Mouse (Mus musculus): ENCODE data around the gene Hist1h2be.
"Not testable (repeated sequence)": the region's sequence is repeated elsewhere in the genome, so short reads cannot be mapped to it uniquely, and the experiment has no call there.

Hist1h2be gene

DNA sequence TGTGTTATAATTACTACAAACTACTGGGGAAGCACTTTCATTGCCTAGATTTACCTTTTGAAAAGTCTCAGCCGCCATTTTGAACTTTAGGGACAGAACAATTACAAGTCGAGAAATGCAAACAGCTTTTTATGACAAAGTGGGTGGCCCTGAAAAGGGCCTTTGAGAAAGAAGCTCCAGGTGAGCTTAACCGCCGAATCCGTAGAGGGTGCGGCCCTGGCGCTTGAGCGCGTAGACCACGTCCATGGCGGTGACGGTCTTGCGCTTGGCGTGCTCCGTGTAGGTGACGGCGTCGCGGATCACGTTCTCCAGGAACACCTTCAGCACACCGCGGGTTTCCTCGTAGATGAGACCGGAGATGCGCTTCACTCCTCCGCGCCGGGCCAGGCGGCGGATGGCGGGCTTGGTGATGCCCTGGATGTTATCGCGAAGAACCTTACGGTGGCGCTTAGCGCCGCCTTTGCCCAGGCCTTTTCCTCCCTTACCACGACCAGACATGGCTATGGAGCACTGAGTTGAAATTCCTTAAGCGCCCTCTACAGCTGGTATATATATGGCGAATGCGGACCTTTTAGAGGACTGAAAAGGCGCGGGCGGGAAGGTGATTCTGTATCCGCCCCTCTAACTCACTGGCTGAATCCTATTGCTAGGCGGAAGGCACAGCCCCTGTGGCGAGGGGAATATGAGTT lies 69.6 kb downstream of the Hist1h2be start, which contains the start of gene Hist1h4f:
TSS of gene Hist1h4f (minus strand) at position 503 of the 689 bp plus-strand sequence.
- peak; percentile 84 for DNase-seq (ENCODE audit: low spot score in 2 of 2)

DNA sequence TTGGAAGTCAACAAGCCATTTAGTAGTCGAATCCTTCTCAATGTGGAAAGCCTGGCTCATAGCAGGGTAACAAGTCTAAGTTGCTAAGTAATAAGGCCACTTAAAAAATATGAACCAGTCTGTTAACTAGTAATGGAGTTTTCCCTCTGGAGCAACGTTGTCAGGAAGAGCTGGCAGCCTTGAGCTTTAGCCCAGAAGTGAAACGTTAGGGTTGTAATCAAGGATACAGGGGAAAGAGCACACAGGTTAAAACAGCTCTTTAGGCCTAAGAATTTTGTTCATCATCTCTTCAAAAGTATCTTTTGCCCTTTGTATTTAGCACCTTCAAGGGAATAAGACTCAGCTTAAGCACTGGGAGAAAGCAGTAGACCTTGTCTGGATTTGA lies 70.2 kb downstream of the Hist1h2be start:
- DNase-seq (ENCODE audit: low spot score in 2 of 2): no peak

DNA sequence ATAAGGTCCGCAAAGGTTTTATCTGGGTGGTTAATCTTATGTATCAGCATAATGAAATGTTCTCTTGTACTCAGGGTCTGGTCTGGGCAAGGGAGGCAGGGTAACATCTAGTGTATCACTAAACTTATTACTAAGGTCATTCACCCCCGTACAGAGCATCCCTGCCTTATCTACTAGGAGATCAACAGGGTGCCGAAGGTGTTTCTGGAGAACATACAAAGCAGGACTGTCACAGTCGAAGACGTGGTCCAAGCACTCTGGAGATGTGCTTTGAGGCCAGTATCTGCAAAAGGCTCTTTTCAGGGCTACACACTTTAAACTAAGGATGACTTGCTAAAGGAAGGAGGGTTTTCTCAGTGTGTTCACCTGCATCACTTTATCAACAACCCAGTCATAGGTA lies 74.2 kb downstream of the Hist1h2be start:
- DNase-seq (ENCODE audit: low spot score in 2 of 2): no peak

DNA sequence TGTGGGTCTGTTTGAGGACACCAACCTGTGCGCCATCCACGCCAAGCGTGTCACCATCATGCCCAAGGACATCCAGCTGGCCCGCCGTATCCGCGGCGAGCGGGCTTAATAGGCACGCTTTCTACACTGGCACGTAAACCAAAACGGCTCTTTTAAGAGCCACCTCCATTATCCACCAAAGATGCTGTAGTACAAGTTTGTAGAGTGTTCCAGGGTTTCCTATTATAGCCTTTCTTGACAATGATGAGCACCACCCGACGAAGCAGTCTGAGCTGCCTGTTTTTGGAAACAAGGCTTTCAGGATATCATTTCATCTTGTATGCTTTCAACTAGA lies 76.2 kb downstream of the Hist1h2be start:
- DNase-seq (ENCODE audit: low spot score in 2 of 2): not testable (repeated sequence)

DNA sequence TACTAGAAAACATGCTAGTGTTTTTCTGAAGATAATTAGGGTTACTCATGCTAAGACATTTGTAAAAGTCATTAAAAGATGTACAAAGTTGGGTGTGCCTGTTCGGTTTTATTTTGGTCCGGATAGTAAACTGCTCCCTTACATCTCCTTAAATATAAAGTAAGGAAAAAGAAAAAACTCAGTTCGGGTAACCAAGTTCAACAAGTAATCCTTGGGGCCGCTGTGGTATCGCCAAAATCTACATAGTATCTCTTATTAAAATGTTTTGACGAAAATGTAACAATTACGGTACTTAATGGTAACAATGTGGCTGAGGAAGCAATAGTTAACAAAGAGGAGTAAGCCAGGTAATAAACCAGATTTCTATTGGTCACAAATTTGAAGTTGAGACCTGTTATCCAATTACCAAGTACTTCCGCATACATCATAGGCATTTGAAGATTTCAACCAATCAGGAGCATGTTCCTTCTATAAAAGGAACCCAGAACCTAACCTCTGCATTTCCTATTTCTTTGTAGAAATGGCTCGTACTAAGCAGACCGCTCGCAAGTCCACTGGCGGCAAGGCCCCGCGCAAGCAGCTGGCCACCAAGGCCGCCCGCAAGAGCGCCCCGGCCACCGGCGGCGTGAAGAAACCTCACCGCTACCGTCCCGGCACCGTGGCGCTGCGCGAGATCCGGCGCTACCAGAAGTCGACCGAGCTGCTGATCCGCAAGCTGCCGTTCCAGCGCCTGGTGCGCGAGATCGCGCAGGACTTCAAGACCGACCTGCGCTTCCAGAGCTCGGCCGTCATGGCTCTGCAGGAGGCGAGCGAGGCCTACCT lies 76.7 kb downstream of the Hist1h2be start, which contains the start of gene Hist1h3f:
TSS of gene Hist1h3f (plus strand) at position 88 of the 822 bp plus-strand sequence.
- peak; percentile 61 to 63 for DNase-seq (ENCODE audit: low spot score in 2 of 2)

DNA sequence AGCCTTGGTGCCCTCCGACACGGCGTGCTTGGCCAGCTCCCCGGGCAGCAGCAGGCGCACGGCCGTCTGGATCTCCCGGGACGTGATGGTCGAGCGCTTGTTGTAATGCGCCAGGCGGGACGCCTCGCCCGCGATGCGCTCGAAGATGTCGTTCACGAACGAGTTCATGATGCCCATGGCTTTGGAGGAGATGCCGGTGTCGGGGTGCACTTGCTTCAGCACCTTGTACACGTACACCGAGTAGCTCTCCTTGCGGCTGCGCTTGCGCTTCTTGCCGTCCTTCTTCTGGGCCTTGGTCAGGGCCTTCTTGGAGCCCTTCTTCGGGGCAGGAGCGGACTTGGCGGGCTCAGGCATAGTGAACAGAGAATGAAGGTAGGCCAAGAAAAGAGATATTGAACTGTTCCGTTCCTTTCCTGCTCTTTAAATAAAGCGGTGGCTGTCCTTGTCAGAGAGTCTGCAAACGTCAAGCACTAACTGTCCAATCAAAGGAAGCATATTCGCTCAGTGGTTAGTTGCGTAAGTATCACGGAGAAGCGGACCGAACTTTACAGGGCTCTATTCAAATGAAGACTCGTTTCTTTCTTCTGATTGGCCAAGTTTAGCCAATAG lies 77.8 kb downstream of the Hist1h2be start, which contains the start of gene Hist1h2bh:
TSS of gene Hist1h2bh (minus strand) at position 394 of the 609 bp plus-strand sequence.
- DNase-seq (ENCODE audit: low spot score in 2 of 2): peak; percentile 45 to 57

DNA sequence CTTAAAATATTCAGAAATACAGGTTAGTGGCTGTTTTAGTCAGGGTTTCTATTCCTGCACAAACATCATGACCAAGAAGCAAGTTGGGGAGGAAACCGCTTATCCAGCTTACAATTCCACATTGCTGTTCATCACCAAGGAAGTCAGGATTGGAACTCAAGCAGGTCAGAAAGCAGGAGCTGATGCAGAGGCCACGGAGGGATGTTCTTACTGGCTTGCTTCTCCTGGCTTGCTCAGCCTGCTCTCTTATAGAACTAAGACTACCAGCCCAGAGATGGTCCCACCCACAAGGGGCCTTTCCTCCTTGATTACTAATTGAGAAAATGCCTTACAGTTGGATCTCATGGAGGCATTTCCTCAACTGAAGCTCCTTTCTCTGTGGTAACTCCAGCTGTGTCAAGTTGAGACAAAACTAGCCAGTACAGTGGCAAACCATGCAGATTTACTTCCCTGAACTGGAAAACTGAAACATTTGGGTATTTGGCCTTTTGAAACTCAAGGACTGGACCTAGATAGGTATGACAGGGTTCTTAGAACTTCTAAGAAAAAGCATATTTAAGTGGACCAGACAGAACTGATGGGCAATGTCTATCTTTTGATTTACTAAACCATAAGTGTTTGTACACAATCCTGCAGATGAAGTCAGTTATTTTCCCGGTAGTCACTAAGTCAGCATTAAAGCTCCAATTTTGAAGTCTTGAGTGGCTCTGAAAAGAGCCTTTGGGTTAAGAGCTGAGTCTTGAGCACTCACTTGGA lies 78.5 kb downstream of the Hist1h2be start:
- DNase-seq (ENCODE audit: low spot score in 2 of 2): not testable (repeated sequence)

DNA sequence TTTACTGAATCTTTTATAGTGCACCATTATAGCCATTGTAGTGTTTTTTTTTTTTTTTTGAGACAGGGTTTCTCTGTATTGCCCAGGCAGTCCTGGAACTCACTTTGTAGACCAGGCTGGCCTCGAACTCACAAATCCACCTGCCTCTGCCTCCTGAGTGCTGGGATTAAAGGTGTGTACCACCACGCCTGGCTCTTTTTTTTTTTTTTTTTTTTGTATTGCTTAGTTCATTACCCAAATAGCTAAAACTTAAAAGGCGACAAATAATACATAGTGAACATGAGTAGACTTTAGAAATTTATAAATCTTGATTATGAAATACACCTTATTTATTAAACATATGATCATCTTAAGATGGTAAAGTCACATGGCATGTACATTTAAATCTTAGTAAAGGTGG lies 79.4 kb downstream of the Hist1h2be start:
- no peak for DNase-seq (ENCODE audit: low spot score in 2 of 2)

DNA sequence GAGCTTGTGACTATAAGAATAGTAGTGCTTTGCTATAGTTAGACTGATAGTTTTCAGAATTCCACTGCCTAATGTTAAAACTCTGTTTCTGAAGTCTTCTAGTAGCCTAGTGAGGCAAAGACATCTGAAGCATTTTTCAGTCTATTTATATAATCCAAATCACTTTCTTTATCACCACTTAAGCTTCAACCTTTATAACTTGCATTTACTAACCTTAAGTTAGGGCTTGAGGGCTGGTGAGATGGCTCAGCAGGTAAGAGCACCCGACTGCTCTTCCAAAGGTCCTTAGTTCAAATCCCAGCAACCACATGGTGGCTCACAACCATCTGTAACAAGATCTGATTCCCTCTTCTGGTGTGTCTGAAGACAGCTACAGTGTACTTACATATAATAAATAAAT lies 81.1 kb downstream of the Hist1h2be start:
- not testable (repeated sequence) for DNase-seq (ENCODE audit: low spot score in 2 of 2)

DNA sequence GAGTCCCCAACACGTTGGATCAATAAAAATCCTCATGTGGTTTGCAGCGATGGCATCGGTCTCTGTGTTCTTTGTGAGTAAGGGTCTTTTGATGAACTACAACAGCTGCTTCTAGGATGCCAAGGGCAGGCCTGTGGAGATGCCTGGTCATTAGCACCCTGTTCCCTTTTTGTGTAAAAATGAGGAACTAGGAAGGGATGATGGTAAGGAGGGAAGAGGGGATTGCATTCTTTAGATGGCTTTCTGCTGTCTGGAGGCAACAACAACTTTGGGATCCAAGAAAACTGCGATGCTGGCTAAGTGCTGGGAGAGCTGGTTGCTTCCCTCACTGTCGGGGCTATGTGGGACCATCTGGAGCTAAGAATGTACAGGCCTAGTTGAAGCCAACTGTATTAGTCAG lies 82.7 kb downstream of the Hist1h2be start:
- no peak for DNase-seq (ENCODE audit: low spot score in 2 of 2)

DNA sequence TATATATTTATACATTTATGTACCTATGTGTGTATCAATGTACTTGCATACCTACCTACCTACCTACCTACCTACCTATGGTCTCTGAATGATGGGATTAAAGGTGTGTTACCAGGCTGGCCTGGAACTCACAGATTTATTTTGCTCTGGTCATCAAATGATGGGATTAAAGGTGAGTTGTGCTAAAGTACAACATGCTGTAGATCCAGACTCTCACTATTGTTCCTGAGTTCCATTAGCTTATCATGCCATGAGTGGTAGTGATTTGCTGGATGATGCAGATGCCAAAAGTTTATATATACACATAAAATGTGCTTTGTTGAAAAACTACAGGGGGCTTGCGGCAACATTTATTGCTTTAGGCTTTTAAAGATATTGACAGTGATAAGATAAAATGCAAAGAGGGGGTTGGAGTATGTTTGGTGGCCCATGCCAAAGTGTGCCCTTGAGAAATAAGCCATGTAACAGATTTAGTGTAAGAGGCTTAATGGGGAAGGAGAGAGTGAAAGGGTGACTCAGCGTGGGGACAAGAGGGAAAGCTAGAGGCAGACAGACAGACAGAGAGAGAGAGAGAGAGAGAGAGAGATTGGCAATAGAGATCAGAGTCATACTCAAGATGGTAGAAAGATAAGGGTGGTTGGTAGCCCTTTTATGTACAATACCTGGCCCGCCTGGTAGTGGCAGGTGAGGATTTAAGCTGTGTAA lies 83.8 kb downstream of the Hist1h2be start:
- DNase-seq (ENCODE audit: low spot score in 2 of 2): no peak

DNA sequence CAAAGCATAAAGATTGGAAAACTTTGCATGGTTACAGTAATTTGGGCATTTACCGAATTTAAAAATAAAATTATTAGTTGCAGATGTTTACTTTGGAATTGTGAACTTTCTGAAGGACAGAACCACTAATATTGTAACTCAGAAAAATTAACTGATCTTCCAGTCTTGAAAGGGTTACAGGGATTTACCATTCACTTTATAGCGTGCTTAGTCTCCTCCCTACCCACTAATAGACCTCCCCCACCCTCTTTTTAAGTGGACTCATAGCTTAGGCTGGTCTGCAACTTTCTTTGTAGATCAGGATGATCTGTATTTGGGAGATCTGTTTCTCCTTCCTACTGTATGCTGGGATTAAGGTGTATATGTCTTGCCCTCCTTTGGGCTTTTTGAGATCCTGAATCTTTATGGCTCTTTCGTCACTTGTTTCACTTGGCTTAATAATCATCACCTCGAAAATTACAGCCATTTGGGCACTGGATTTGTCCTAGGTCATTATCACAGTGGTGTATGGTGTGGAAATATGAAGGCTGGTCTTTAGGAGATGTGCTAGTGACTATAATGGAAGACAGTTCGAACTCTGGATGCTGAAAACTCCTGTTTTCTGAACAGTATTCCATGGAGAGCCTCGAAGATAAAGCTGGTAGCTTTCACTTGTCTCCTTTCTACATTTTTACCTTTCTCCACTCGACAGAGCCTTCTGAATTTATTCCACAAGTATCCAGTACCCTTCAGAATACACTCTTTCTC lies 84.7 kb downstream of the Hist1h2be start:
- DNase-seq (ENCODE audit: low spot score in 2 of 2): no peak

DNA sequence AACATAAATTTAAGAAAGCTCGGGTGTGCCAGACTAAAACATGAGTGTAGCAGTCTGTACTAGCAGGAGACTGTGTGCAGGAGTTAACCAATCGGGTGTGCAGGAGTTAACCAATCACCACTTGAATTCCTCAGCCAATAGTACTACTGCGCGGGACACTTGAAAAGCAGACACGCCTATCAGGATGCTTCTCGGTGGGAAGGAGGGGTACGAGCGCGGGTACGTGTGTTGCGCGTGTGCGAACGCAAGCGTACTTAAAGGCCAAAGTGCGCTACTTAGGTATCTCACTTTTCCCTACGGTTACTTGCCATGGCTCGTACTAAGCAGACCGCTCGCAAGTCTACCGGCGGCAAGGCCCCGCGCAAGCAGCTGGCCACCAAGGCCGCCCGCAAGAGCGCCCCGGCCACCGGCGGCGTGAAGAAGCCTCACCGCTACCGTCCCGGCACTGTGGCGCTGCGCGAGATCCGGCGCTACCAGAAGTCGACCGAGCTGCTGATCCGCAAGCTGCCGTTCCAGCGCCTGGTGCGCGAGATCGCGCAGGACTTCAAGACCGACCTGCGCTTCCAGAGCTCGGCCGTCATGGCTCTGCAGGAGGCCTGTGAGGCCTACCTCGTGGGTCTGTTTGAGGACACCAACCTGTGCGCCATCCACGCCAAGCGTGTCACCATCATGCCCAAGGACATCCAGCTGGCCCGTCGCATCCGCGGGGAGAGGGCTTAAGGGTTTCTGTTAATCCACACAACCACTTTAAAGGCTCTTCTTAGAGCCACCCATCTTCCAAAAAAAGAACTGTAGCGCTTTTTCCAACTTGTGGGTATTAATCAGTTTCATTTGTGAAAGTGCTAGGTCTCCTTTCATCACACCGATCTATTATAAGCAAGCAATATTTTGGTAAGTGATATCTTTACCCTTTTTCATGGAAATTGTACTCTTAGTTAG lies 85.5 kb downstream of the Hist1h2be start, which contains the start of gene Hist1h3g:
TSS of gene Hist1h3g (plus strand) at position 286 of the 939 bp plus-strand sequence.
- peak; percentile 77 to 81 for DNase-seq (ENCODE audit: low spot score in 2 of 2)

DNA sequence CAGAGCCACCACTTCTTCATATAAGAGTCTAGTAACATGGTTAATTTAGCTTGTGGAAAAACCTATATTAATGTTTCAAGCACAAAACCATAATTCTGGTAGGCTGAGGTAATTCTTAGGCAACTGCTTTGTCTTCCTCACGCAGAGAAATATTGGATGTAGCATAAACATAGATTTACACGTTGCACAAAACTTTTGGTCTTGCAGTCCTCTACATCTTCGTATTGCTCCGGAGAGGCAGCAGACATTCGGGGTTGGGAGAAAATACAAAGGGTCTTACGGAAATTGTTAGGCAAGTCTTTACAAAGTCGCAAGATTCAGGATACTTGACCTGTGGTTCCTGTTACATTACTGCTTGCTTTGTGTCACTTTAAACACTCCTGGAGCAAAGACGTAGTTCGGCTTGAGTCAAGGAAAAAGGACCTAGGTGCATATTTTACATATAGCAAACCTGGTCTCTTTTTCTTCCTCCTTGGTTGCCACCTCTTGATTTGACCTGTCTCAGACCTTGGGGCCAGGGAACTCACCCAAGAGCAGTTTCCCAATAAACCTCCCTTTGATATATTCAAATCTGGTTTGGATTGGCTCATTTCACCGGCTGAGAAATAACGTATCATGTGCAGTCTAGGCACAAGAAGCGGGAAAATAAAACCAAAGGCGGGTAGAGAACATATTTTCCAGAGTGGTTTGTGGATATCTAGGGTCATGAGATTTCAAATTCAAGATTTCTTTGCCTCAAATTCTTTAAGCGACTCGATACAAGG lies 86.4 kb downstream of the Hist1h2be start:
- no peak for DNase-seq (ENCODE audit: low spot score in 2 of 2)

Measured in urinary bladder, postnatal 36 days (tissue).